Mouse (Mus musculus) testis, adult 2 months (tissue): ENCODE measurements at regions not wholly inside any gene's neighbourhood (a gene's known extent, or its start where the extent isn't known, plus 50 kb on each side); places are given as distances from the start of the nearest gene placed in this dataset.

Source experiments
- CTCF ChIP-seq: fragments of 200-500 bp; IDR thresholded peaks from 2 replicates; pipeline ENCODE4 v1.5.1; 2012; ENCODE audit warnings: low read depth, mild to moderate bottlenecking, inconsistent platforms, low read length, moderate library complexity; ENCODE audit not compliant: control insufficient read depth, insufficient read depth, insufficient replicate concordance
- POLR2A ChIP-seq: fragments of 200-500 bp; IDR thresholded peaks from 2 replicates; pipeline ENCODE4 v1.6.1; 2012; ENCODE audit warnings: low read depth, mild to moderate bottlenecking, inconsistent platforms, low read length, moderate library complexity; ENCODE audit not compliant: control insufficient read depth

DNA sequence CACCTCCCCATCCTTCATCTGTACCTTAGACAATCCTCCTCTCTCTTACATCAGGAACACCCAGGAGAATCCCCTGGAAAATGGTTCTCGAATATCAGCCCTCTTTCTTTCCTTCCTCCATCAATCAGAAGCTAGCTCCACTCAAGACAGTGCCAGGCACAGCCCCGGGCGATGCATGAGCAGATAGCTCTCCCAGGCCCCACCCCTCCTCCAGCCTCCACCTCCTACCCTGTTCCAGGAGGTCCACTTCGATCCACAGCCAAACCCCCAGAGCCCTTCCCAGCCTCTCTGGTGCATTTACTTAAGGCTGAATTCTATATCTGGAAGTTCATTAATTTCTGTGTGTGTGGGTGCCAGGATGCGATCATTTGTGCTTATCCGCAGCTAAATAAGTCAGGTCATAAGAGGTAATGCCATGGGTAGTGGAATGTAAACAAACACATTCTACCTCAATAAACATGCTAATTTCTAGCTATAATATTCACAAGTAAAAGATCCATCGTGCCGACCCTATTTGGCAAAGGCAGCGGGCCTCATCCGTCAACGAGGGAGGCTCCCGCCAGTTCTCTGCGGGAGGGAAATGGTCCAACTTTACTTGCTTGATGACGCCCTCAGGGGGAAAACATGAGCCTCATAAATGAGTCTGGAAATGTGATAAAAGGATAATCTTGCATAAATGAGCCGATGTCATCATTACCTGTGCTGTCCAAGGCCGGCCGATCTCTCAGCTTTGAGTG is 129.5 kb downstream of the Smad6 start:
- TF ChIP-seq CTCF (no peak), POLR2A (no peak)
